Mouse (Mus musculus): ENCODE data around the gene Fbxo47.

- TF ChIP-seq CTCF (IDR thresholded peaks at IDR 0.05; ENCODE audit: borderline replicate concordance, insufficient read depth, low read depth, low read length) (no peak), POLR2A (IDR thresholded peaks at IDR 0.05; ENCODE audit: borderline replicate concordance, insufficient read depth, low read length) (no peak)
Observed at GRCm38 (mm10) chr11:97824168-97824567, 59.8 kb downstream of the Fbxo47 start.
